Mouse (Mus musculus): Measurements from ENCODE around the gene Numbl.

Gene Numbl

DNA sequence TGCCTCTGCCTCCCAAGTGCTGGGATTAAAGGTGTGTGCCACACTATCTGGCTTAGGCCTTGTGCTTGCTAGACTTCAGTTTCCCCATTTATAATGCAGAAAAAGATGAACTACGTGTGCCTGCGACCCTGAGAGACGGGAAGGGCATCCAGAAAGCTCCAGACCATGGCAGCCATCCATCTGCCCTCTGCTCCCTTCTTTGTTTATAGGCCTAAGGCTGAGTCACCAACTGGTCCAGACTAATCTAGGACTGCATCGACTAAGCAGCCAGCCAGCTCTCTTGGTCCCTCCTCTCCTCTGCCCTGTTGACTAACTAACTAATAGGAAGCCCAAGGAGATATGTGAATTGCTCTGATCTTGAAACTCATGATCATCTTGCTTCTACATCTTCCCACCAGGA is 37.7 kb downstream of the Numbl start:
- no peak for DNase-seq (ENCODE audit: low spot score)

GRCm38 (mm10) chr7:27296518-27296917 is 38.3 kb downstream of the Numbl start:
- DNase-seq (ENCODE audit: low spot score): no peak

DNA sequence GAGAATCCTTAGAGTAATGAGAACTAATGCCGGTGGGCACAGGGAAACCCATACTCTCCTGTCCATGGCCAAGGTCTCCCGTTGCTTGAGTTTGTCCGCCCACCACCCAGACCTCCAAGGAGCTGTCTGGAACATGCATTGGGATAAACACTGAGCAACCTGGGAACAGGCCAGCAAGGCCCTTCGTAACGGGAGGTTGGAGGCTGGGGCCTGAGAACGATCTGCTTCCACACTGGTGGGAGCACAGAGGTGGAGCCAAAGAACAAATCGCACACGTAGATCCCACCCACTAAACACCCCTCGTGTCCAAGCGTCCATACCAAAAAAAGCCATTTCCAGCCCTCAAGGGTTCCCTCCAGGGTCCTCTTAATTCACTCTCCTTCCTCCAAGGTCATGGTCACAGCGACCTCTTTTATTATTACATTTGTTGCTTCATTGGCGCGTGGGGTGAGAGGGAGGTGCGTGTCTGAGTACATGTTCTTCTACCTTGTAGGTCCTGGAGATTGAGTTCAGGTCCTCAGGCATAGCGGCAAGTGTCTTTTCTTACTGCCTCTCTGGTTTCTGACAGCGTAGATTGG is 39.9 kb downstream of the Numbl start:
- no peak for DNase-seq (ENCODE audit: low spot score)

GRCm38 (mm10) chr7:27298816-27299215 is 40.6 kb downstream of the Numbl start:
- DNase-seq (ENCODE audit: low spot score): no peak

- DNase-seq (ENCODE audit: low spot score): no peak
These were observed 42.1 kb downstream of the Numbl start for GRCm38 (mm10) chr7:27300351-27300750.

DNA sequence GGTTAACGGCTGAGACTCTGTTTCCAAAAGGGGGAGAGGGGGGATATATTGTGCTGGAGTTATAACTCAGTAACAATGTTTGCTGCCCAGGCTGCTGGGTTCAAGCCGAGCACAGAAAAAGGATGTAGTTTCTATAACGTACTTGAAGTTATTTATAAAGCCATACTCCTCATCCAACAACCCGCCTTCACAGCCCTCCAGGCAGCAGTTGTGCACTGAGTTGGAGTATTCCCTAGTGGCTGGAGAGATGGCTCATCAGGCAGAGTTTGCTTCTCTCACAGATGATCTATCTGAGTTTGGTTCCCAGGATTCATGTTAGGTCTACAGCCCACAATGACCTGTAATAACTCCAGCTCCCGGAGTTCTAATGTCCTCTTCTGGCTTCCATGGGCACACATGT is 42.6 kb downstream of the Numbl start:
- no peak for DNase-seq (ENCODE audit: low spot score)

DNA sequence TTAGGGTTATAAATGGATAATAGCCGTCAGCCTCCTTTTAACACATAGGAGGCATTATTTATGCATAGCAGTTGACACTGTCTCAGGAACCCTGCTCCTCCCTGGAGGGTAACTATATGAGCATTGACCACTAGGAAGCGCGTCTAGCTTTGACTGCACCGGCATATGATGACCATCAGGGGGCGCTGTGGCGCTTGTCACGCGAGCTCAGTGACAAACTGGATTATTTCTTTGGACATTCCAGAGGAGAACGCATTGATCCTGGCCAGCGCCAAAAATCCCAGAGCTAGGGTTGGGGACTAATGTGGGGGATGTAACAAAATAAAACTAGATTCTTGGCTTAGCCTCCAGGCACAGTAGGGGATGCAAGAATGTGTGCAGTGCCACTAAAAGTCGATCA is 43.9 kb downstream of the Numbl start:
- DNase-seq (ENCODE audit: low spot score): peak; percentile 81

- DNase-seq (ENCODE audit: low spot score): no peak
These were observed 47.0 kb downstream of the Numbl start for GRCm38 (mm10) chr7:27305091-27305730.

- DNase-seq (ENCODE audit: low spot score): peak; percentile 60
These were observed 48.2 kb downstream of the Numbl start for GRCm38 (mm10) chr7:27306161-27307160.

GRCm38 (mm10) chr7:27307551-27307950 is 49.3 kb downstream of the Numbl start:
- no peak for DNase-seq (ENCODE audit: low spot score)

- no peak for DNase-seq (ENCODE audit: low spot score)
These were observed 50.8 kb downstream of the Numbl start for GRCm38 (mm10) chr7:27308821-27309549.

DNA sequence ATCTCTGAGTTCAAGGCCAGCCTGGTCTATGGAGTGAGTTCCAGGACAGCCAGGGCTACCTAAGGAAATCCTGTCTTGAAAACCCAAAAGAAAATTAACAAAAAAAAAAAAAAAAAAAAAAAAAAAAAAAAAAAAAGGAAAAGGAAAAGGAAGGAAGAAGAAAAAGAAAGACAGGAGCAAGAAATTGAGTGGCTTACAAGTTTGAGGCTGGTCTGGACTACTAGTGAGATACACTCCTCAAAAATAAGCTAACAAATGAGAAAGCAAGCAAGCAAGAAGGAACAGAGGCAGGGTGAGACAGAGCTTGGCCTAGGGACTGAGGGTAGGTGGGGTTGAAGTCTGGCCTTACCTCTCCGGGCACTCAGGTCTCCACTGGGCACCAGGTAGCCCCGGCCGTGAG is 51.6 kb downstream of the Numbl start:
- DNase-seq (ENCODE audit: low spot score): no peak

DNA sequence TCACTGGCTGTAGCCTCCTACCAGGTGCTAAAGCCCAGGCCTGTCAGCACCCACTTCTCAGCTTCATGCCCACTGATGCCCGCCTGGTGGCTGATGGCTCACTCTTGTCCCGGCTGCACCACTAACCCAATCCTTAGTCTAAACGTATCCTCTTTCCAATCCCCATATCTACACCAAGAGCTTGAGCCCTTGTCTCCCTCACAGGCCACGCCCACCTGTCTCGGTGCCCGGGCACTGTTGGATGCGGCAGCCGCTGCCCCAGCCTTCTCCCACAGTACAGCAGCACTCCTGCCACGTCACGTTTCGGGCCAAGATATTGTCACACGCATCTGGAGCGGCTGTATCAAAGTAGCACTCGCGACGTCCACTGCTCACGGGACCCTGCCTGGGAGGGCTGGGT is 52.1 kb downstream of the Numbl start:
- DNase-seq (ENCODE audit: low spot score): peak; percentile 60

GRCm38 (mm10) chr7:27310996-27311535 is 52.8 kb downstream of the Numbl start:
- DNase-seq (ENCODE audit: low spot score): no peak

GRCm38 (mm10) chr7:27311651-27312284 is 53.5 kb downstream of the Numbl start:
- no peak for DNase-seq (ENCODE audit: low spot score)

GRCm38 (mm10) chr7:27314393-27314792 is 56.2 kb downstream of the Numbl start:
- no peak for DNase-seq (ENCODE audit: low spot score)

- DNase-seq (ENCODE audit: low spot score): no peak
These were observed 57.7 kb downstream of the Numbl start for GRCm38 (mm10) chr7:27315958-27316357.

- DNase-seq (ENCODE audit: low spot score): no peak
These were observed 61.2 kb downstream of the Numbl start for GRCm38 (mm10) chr7:27319411-27319810.

- DNase-seq (ENCODE audit: low spot score): no peak
These were observed 64.1 kb downstream of the Numbl start for GRCm38 (mm10) chr7:27322291-27322690.

GRCm38 (mm10) chr7:27323001-27323400 is 64.8 kb downstream of the Numbl start:
- no peak for DNase-seq (ENCODE audit: low spot score)

DNA sequence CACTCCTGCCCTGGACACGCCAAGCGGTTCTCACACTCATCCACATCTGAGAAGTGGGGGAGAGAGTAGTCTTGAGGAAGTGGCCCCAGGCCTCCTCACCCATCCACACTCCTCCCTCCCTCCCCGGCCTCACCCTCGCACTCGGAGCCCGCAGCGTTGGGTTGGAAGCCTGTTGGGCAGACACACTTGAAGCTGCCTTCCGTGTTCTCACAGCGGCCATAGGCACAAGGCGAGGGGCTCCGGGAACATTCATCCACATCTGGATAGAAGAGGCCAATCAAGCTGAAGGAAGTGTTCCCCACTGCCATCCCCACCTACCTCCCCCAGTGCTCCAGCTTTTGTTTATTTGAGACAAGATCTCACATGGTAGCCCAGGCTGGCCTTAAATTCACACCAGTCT is 65.9 kb downstream of the Numbl start:
- no peak for DNase-seq (ENCODE audit: low spot score)
